8 mouse cellular contexts compared by ENCODE assay signal in the genomic region with DNA sequence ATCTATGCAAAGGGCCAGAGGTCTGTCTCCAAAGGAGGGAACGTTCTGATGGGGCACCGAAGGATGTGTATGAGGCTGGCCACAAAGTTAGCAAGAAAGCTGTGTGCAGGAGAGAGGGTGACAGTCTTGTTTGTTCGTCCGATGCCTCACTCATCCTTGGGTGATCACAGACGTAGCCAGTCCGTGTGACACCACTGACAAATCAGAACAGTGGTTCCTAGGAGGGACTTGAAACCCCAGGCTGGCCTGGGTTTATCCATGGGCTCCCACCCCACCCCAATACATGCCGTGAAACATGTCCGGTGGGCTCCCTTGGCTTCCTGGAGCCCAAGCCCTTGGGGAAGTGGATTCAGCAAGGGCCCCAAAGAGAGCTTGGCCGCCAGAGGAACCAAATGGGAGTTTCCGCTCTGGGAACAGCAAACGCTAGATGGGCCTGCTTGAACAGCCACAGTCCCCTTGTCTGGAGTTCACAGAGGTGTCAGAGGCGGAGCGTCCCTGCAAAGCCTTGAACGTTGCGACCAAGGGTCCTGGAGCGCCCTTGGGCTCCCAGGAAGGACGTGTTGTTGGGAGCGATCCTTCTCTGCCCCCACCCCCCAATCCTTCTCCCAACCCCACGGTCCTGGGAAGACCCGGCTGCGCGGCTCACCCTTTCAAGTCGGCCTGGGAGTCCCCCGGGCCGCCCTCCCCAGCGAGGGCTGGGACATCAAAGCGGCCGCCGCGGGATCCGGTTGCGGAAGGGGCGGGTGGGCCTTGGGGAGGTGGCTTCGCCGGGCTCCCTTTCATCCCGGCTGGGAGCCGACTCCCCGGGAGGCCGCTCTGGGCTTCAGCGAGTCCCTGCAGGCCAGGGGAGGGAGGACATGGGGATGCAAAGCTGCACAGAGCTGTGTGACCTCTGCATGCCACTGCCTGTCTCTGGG. TPM values are rescaled to one million over a fixed set of nuclear protein-coding genes. Genes with fewer than 3 reads are reported as not detected.
DNase-seq lines count a peak whose midpoint lies in the region; ATAC-seq and TF ChIP-seq lines count a peak whose summit lies in the region.

No protein-coding gene starts in this region.

- 10% methylated on average over 40 of the region's 40 CpGs for WGBS in intestine, embryonic 15.5 days
- 4% methylated on average over 40 of the region's 40 CpGs for WGBS in lung, embryonic 14.5 days
- WGBS in small intestine, adult 2 months: 7% methylated on average over 40 of the region's 40 CpGs

- H3K9me3 ChIP-seq in E14TG2a.4 (ENCODE audit: low read length): no peaks in the 10 kb centered on the region
- no peaks in the 10 kb centered on the region for H3K9me3 ChIP-seq in intestine, embryonic 15.5 days
- H3K9me3 ChIP-seq in lung, embryonic 14.5 days (ENCODE audit: low read depth, low read length): no peaks in the 10 kb centered on the region

- H3K36me3 ChIP-seq in E14TG2a.4 (ENCODE audit: insufficient read depth, low read length): no peaks in the 10 kb centered on the region
- no peaks in the 10 kb centered on the region for H3K36me3 ChIP-seq in intestine, embryonic 15.5 days
- no peaks in the 10 kb centered on the region for H3K36me3 ChIP-seq in lung, embryonic 14.5 days (ENCODE audit: insufficient read depth)
- H3K36me3 ChIP-seq in small intestine, adult 2 months (ENCODE audit: control insufficient read depth, insufficient read depth, low read length): no peaks in the 10 kb centered on the region

- peak; percentile 74 for DNase-seq in adrenal gland, adult 8-10 months
- peak; percentile 94 for DNase-seq in lung, embryonic 14.5 days
- DNase-seq in left cerebral cortex, postnatal 36 days (ENCODE audit: low spot score in 2 of 2): no peak
- no peak for DNase-seq in B cell, adult 2 months

- TF ChIP-seq CTCF in E14TG2a.4 (conservative IDR thresholded peaks at IDR 0.05; ENCODE audit: low read length): no peak
- TF ChIP-seq CTCF in lung, embryonic 14.5 days (IDR thresholded peaks at IDR 0.05; ENCODE audit: low read depth): peak; percentile 58
- TF ChIP-seq CTCF in small intestine, adult 2 months (IDR thresholded peaks at IDR 0.05; ENCODE audit: extremely low read depth, insufficient read length, insufficient replicate concordance, low read depth, low read length): no peak

- peak overlapping the region; percentile 79 for H3K4me2 ChIP-seq in intestine, embryonic 15.5 days (replicated peaks)
- peak overlapping the region; percentile 69 for H3K4me2 ChIP-seq in lung, embryonic 14.5 days

- H3K9ac ChIP-seq in intestine, embryonic 15.5 days: peak overlapping the region; percentile 57
- H3K9ac ChIP-seq in lung, embryonic 14.5 days: peak overlapping the region; percentile 60

- peaks cover 43% of the 10 kb centered on the region for H3K27me3 ChIP-seq in E14TG2a.4 (ENCODE audit: insufficient read depth, low read length)
- H3K27me3 ChIP-seq in intestine, embryonic 15.5 days (replicated peaks): no peaks in the 10 kb centered on the region
- no peaks in the 10 kb centered on the region for H3K27me3 ChIP-seq in lung, embryonic 14.5 days (ENCODE audit: insufficient read depth, low read length)
- H3K27me3 ChIP-seq in small intestine, adult 2 months (ENCODE audit: control insufficient read depth, insufficient read depth, low read length): no peaks in the 10 kb centered on the region

- no peak for TF ChIP-seq POLR2A in small intestine, adult 2 months (IDR thresholded peaks at IDR 0.05; ENCODE audit: low read depth, low read length)

- peak overlapping the region; percentile 85 for H3K27ac ChIP-seq in intestine, embryonic 15.5 days
- peak overlapping the region; percentile 97 for H3K27ac ChIP-seq in lung, embryonic 14.5 days (ENCODE audit: low read depth)
- H3K27ac ChIP-seq in small intestine, adult 2 months (ENCODE audit: insufficient read depth, low read depth, low read length): peak overlapping the region; percentile 28; the same call in 1 of the 2 replicates

- peak; percentile 52 for ATAC-seq in granulocyte monocyte progenitor cell, adult 5-6 weeks (replicated peaks; ENCODE audit: poor library complexity, severe bottlenecking)
- peak; percentile 77 for ATAC-seq in intestine, embryonic 15.5 days
- ATAC-seq in lung, embryonic 14.5 days (ENCODE audit: insufficient read depth): peak; percentile 75

- peak overlapping the region; percentile 67 for H3K4me3 ChIP-seq in E14TG2a.4 (replicated peaks; ENCODE audit: low read length)
- peak overlapping the region; percentile 35 for H3K4me3 ChIP-seq in intestine, embryonic 15.5 days (replicated peaks)
- peak overlapping the region; percentile 34 for H3K4me3 ChIP-seq in lung, embryonic 14.5 days (ENCODE audit: low read depth, low read length)
- peak overlapping the region; percentile 56 for H3K4me3 ChIP-seq in small intestine, adult 2 months (ENCODE audit: low read depth, low read length)

- peaks cover 61% of the 10 kb centered on the region for H3K4me1 ChIP-seq in E14TG2a.4 (replicated peaks; ENCODE audit: low read depth, low read length)
- peaks cover 23% of the 10 kb centered on the region for H3K4me1 ChIP-seq in intestine, embryonic 15.5 days (replicated peaks)
- H3K4me1 ChIP-seq in lung, embryonic 14.5 days (ENCODE audit: insufficient read depth): peaks cover 23% of the 10 kb centered on the region
- H3K4me1 ChIP-seq in small intestine, adult 2 months (ENCODE audit: control insufficient read depth, insufficient read depth, insufficient read length, low read length): peaks cover 11% of the 10 kb centered on the region

- intact Hi-C loops in left cerebral cortex, postnatal 36 days (cut with DNase I): no loop called here

RNA-seq across cellular contexts. Expression of a gene that starts 19.1 kb away (rescaled TPM):
- total RNA-seq in adrenal gland, adult 8-10 months (2022): 1 to 10 TPM; 3.6 to 6.2 (median 5.7) TPM
- not detected in 2 replicates for total RNA-seq in granulocyte monocyte progenitor cell, adult 5-6 weeks (2014; fragmentation: Nextera tagmentation)
- total RNA-seq in granulocyte monocyte progenitor cell, adult 5-6 weeks (2017): 0.73 TPM in 1 of 2 replicates, not detected in the other
- 1.1 and 1.8 TPM in 2 replicates for polyA plus RNA-seq in intestine, embryonic 15.5 days (2015; fragmentation: Nextera tagmentation; extraction: Ambion mirVana)
- 3.9 and 4.3 TPM in 2 replicates for polyA plus RNA-seq in lung, embryonic 14.5 days (2014; fragmentation: Nextera tagmentation; extraction: Ambion mirVana)
- 0.71 and 1.9 TPM in 2 replicates for polyA plus RNA-seq in small intestine, adult 2 months (2012; rRNA removed)
- total RNA-seq in left cerebral cortex, postnatal 36 days (2021): 1 to 10 TPM; 6.7 to 8.5 TPM

RNA-seq across cellular contexts. Expression of a gene that starts 23.3 kb away (rescaled TPM):
- total RNA-seq in adrenal gland, adult 8-10 months (2022): 10 to 100 TPM; 40.1 to 77.8 (median 49.1) TPM
- 20.2 and 26.8 TPM in 2 replicates for total RNA-seq in granulocyte monocyte progenitor cell, adult 5-6 weeks (2014; fragmentation: Nextera tagmentation)
- total RNA-seq in granulocyte monocyte progenitor cell, adult 5-6 weeks (2017): 16.2 and 18.6 TPM in 2 replicates
- 84.5 and 85.4 TPM in 2 replicates for polyA plus RNA-seq in intestine, embryonic 15.5 days (2015; fragmentation: Nextera tagmentation; extraction: Ambion mirVana)
- 88.3 and 96.0 TPM in 2 replicates for polyA plus RNA-seq in lung, embryonic 14.5 days (2014; fragmentation: Nextera tagmentation; extraction: Ambion mirVana)
- polyA plus RNA-seq in small intestine, adult 2 months (2012; rRNA removed): 14.3 and 23.8 TPM in 2 replicates
- total RNA-seq in left cerebral cortex, postnatal 36 days (2021): 10 to 100 TPM; 35.4 to 36.3 TPM

RNA-seq across cellular contexts. Expression of a gene that starts 45.8 kb away (rescaled TPM):
- total RNA-seq in adrenal gland, adult 8-10 months (2022): 10 to 100 TPM; 32.9 to 41.3 (median 33.4) TPM
- total RNA-seq in granulocyte monocyte progenitor cell, adult 5-6 weeks (2014; fragmentation: Nextera tagmentation): 8.4 and 18.9 TPM in 2 replicates
- total RNA-seq in granulocyte monocyte progenitor cell, adult 5-6 weeks (2017): 12.2 and 27.1 TPM in 2 replicates
- 22.4 and 23.3 TPM in 2 replicates for polyA plus RNA-seq in intestine, embryonic 15.5 days (2015; fragmentation: Nextera tagmentation; extraction: Ambion mirVana)
- 32.1 and 34.5 TPM in 2 replicates for polyA plus RNA-seq in lung, embryonic 14.5 days (2014; fragmentation: Nextera tagmentation; extraction: Ambion mirVana)
- polyA plus RNA-seq in small intestine, adult 2 months (2012; rRNA removed): 23.5 and 31.7 TPM in 2 replicates
- 10 to 100 TPM; 36.1 to 39.8 TPM for total RNA-seq in left cerebral cortex, postnatal 36 days (2021)

RNA-seq across cellular contexts. Expression of a gene that starts 50.4 kb away (rescaled TPM):
- 1 to 10 TPM in 2 of 4 experiments, under 1 TPM in 2; 0.59 to 2.2 (median 1.3) TPM for total RNA-seq in adrenal gland, adult 8-10 months (2022)
- total RNA-seq in granulocyte monocyte progenitor cell, adult 5-6 weeks (2014; fragmentation: Nextera tagmentation): not detected in 2 replicates
- total RNA-seq in granulocyte monocyte progenitor cell, adult 5-6 weeks (2017): not detected in 2 replicates
- polyA plus RNA-seq in intestine, embryonic 15.5 days (2015; fragmentation: Nextera tagmentation; extraction: Ambion mirVana): 2.5 and 4.3 TPM in 2 replicates
- polyA plus RNA-seq in lung, embryonic 14.5 days (2014; fragmentation: Nextera tagmentation; extraction: Ambion mirVana): 15.7 and 15.9 TPM in 2 replicates
- polyA plus RNA-seq in small intestine, adult 2 months (2012; rRNA removed): 1.8 and 2.6 TPM in 2 replicates
- 1 to 10 TPM; 1.0 to 2.8 TPM for total RNA-seq in left cerebral cortex, postnatal 36 days (2021)

Comparison
In these comparisons a context has a peak if more than half of its experiments do, and no peak if none do; other contexts are left out.
1. DNase-seq: peak in adrenal gland, adult 8-10 months (single experiment) and lung, embryonic 14.5 days (single experiment); none in left cerebral cortex, postnatal 36 days (0 of 2) and B cell, adult 2 months (0 of 2).
2. H3K27ac ChIP-seq: peak in every context shown above with its lines; median percentile 97 in lung, embryonic 14.5 days; 85 in intestine, embryonic 15.5 days; 28 in small intestine, adult 2 months.
3. Peak in every context shown above with its lines, with median percentiles within 50 percentile points of each other: H3K4me3 ChIP-seq and ATAC-seq.